Mouse (Mus musculus): Measurements from ENCODE around the gene Cdh3. TPM values are rescaled to one million over a fixed set of nuclear protein-coding genes. Genes with fewer than 3 reads are reported as not detected.

Gene Cdh3
- polyA plus RNA-seq, 1 experiment from 2014 or later = 22.5 TPM

DNA sequence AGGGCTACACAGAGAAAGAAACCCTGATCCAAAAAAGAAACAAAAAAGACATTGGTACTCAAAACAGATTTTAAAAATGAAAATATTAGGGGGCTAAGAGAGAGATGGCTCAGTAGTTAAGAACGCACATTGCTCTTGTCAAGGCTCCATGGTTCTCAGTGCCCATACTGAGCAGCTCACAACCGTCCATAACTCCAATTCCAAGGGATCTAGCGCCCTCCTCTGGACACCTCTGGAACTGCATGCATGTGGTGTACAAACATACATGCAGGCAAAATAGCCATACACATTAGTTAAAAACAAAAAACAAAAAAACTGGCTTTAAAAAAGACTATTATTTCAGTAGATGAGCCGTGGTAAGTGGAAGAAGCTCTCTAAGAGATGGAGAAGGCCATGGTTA lies 19.9 kb downstream of the Cdh3 start:
- Histone ChIP-seq H3K27me3 (ENCODE audit: control insufficient read depth, insufficient read depth, low read length) (no peaks in the 10 kb centered on the region), H3K4me3 (ENCODE audit: low read depth, low read length) (no peak overlapping the region), H3K27ac (ENCODE audit: low read depth, low read length) (no peak overlapping the region), H3K4me1 (ENCODE audit: control insufficient read depth, insufficient read depth, low read length) (peaks cover 20% of the 10 kb centered on the region), H3K36me3 (ENCODE audit: control insufficient read depth, insufficient read depth, low read length) (peaks cover 5% of the 10 kb centered on the region), H3K4me2 (no peak overlapping the region), H3K9ac (ENCODE audit: low read depth, low read length) (no peak overlapping the region), H3K9me3 (replicated peaks; ENCODE audit: control insufficient read depth, low read length) (no peaks in the 10 kb centered on the region)
- WGBS (ENCODE audit: insufficient replicate concordance) = 62% methylated on average over 4 of the region's 4 CpGs
- no peak for ATAC-seq (replicated peaks; ENCODE audit: insufficient number of reproducible peaks, low FRiP score, low TSS enrichment)

DNA sequence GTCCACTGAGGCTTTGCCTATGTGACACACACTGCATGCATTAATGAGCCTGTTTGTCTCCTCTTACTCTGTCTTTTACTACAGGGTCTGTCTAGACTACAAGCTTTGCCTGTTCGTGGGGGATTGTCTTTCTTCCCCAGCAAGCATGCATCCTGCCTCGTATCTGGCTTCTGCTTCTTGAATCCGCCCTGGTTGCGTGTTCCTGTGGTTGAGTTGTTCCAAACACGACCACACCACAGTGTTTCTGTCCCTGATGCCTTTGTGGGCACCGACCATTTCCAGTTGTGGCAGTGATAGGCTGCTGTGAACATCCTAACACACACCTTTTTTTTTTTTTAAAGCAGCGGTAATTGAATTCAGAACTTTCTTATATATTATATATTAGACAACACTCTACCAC lies 23.0 kb downstream of the Cdh3 start:
- Histone ChIP-seq H3K4me2 (no peak overlapping the region), H3K36me3 (ENCODE audit: control insufficient read depth, insufficient read depth, low read length) (peaks cover 7% of the 10 kb centered on the region), H3K4me3 (ENCODE audit: low read depth, low read length) (no peak overlapping the region), H3K9me3 (replicated peaks; ENCODE audit: control insufficient read depth, low read length) (no peaks in the 10 kb centered on the region), H3K9ac (ENCODE audit: low read depth, low read length) (no peak overlapping the region), H3K27ac (ENCODE audit: low read depth, low read length) (no peak overlapping the region), H3K27me3 (ENCODE audit: control insufficient read depth, insufficient read depth, low read length) (no peaks in the 10 kb centered on the region), H3K4me1 (ENCODE audit: control insufficient read depth, insufficient read depth, low read length) (peaks cover 4% of the 10 kb centered on the region)
- no peak for ATAC-seq (replicated peaks; ENCODE audit: insufficient number of reproducible peaks, low FRiP score, low TSS enrichment)
- 78% methylated on average over 7 of the region's 7 CpGs for WGBS (ENCODE audit: insufficient replicate concordance)

- Histone ChIP-seq H3K4me1 (ENCODE audit: control insufficient read depth, insufficient read depth, low read length) (0 out of 2 replicates have a peak, but pooled peaks cover 3% of the 10 kb centered on the region), H3K4me2 (no peak overlapping the region), H3K27ac (ENCODE audit: low read depth, low read length) (no peak overlapping the region), H3K36me3 (ENCODE audit: control insufficient read depth, insufficient read depth, low read length) (peaks cover 9% of the 10 kb centered on the region), H3K9ac (ENCODE audit: low read depth, low read length) (no peak overlapping the region), H3K4me3 (ENCODE audit: low read depth, low read length) (no peak overlapping the region), H3K9me3 (replicated peaks; ENCODE audit: control insufficient read depth, low read length) (no peaks in the 10 kb centered on the region), H3K27me3 (ENCODE audit: control insufficient read depth, insufficient read depth, low read length) (no peaks in the 10 kb centered on the region)
- no peak for ATAC-seq (replicated peaks; ENCODE audit: insufficient number of reproducible peaks, low FRiP score, low TSS enrichment)
- WGBS (ENCODE audit: insufficient replicate concordance) = 37% methylated on average over 6 of the region's 6 CpGs
These were observed 23.8 kb downstream of the Cdh3 start for GRCm38 (mm10) chr8:106534449-106534848.

DNA sequence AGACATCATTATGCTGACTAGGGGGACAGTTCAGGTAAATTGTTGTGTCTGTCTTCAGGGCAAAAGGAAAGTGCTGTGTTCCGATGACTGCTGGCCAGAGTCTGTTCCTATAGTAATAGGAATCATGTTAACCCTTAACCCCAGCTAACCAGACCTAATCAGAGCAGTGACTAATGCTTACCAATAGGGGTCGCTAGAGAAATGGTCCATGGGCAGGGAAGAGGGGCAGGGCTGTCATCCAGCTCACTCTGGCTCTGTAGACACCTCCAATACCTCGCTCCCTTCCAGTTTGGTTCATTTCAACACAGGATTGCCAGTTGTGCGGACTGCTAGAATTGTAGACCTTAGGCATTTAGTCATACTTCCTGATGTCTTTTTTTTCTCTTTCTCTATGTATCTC lies 24.8 kb downstream of the Cdh3 start:
- H3K36me3 ChIP-seq (ENCODE audit: control insufficient read depth, insufficient read depth, low read length) = peaks cover 7% of the 10 kb centered on the region

GRCm38 (mm10) chr8:106539193-106539592 lies 28.5 kb downstream of the Cdh3 start:
- no peaks in the 10 kb centered on the region for H3K4me1 ChIP-seq (ENCODE audit: control insufficient read depth, insufficient read depth, low read length)
- peaks cover 9% of the 10 kb centered on the region; the same call in 1 of the 2 replicates for H3K36me3 ChIP-seq (ENCODE audit: control insufficient read depth, insufficient read depth, low read length)
- no peaks in the 10 kb centered on the region for H3K27me3 ChIP-seq (ENCODE audit: control insufficient read depth, insufficient read depth, low read length)
- WGBS (ENCODE audit: insufficient replicate concordance) = 58% methylated on average over 5 of the region's 5 CpGs
- no peak overlapping the region for H3K27ac ChIP-seq (ENCODE audit: low read depth, low read length)
- H3K9me3 ChIP-seq (replicated peaks; ENCODE audit: control insufficient read depth, low read length) = no peaks in the 10 kb centered on the region
- no peak for ATAC-seq (replicated peaks; ENCODE audit: insufficient number of reproducible peaks, low FRiP score, low TSS enrichment)
- H3K9ac ChIP-seq (ENCODE audit: low read depth, low read length) = no peak overlapping the region
- H3K4me3 ChIP-seq (ENCODE audit: low read depth, low read length) = no peak overlapping the region
- no peak overlapping the region for H3K4me2 ChIP-seq

More for the DNA sequence above, 24.8 kb downstream of the Cdh3 start:
- no peak overlapping the region for H3K27ac ChIP-seq (ENCODE audit: low read depth, low read length)
- WGBS (ENCODE audit: insufficient replicate concordance) = 73% methylated on average over 4 of the region's 4 CpGs
- H3K27me3 ChIP-seq (ENCODE audit: control insufficient read depth, insufficient read depth, low read length) = no peaks in the 10 kb centered on the region
- no peak overlapping the region for H3K4me2 ChIP-seq
- H3K4me1 ChIP-seq (ENCODE audit: control insufficient read depth, insufficient read depth, low read length) = 0 out of 2 replicates have a peak, but pooled peaks cover 3% of the 10 kb centered on the region
- H3K9me3 ChIP-seq (replicated peaks; ENCODE audit: control insufficient read depth, low read length) = no peaks in the 10 kb centered on the region
- no peak for ATAC-seq (replicated peaks; ENCODE audit: insufficient number of reproducible peaks, low FRiP score, low TSS enrichment)
- H3K9ac ChIP-seq (ENCODE audit: low read depth, low read length) = no peak overlapping the region
- H3K4me3 ChIP-seq (ENCODE audit: low read depth, low read length) = no peak overlapping the region

- H3K9ac ChIP-seq (ENCODE audit: low read depth, low read length) = no peak overlapping the region
- no peak overlapping the region for H3K4me2 ChIP-seq
- H3K27ac ChIP-seq (ENCODE audit: low read depth, low read length) = no peak overlapping the region
- WGBS (ENCODE audit: insufficient replicate concordance) = 68% methylated on average over 11 of the region's 11 CpGs
- no peaks in the 10 kb centered on the region for H3K27me3 ChIP-seq (ENCODE audit: control insufficient read depth, insufficient read depth, low read length)
- H3K4me1 ChIP-seq (ENCODE audit: control insufficient read depth, insufficient read depth, low read length) = no peaks in the 10 kb centered on the region
- H3K9me3 ChIP-seq (replicated peaks; ENCODE audit: control insufficient read depth, low read length) = no peaks in the 10 kb centered on the region
- no peak for ATAC-seq (replicated peaks; ENCODE audit: insufficient number of reproducible peaks, low FRiP score, low TSS enrichment)
- H3K36me3 ChIP-seq (ENCODE audit: control insufficient read depth, insufficient read depth, low read length) = peaks cover 18% of the 10 kb centered on the region; the same call in 1 of the 2 replicates
- H3K4me3 ChIP-seq (ENCODE audit: low read depth, low read length) = no peak overlapping the region
These were observed 30.3 kb downstream of the Cdh3 start for GRCm38 (mm10) chr8:106541002-106541401.

DNA sequence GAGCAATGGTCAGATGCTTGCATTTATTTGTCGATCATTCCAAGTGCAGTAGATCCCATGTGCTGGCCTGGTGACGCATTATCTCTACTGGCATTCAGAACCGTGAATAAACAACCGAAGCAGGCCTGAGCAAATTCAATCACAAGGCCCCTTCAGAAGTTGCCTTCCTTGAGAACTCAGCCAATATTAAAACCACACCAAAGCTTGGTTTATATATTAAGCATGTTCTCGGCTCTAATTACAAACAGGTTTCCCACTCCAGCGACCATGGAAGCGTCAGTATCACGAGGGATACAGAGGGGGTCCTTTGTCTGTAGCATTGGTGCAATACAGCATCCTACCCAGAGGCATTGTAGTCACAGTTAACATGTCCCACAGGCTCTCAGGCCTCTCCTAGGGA lies 32.4 kb downstream of the Cdh3 start:
- Histone ChIP-seq H3K36me3 (ENCODE audit: control insufficient read depth, insufficient read depth, low read length) (peaks cover 17% of the 10 kb centered on the region; the same call in 1 of the 2 replicates), H3K4me3 (ENCODE audit: low read depth, low read length) (no peak overlapping the region), H3K4me1 (ENCODE audit: control insufficient read depth, insufficient read depth, low read length) (no peaks in the 10 kb centered on the region), H3K4me2 (no peak overlapping the region), H3K27ac (ENCODE audit: low read depth, low read length) (no peak overlapping the region), H3K27me3 (ENCODE audit: control insufficient read depth, insufficient read depth, low read length) (no peaks in the 10 kb centered on the region), H3K9ac (ENCODE audit: low read depth, low read length) (no peak overlapping the region), H3K9me3 (replicated peaks; ENCODE audit: control insufficient read depth, low read length) (no peaks in the 10 kb centered on the region)
- WGBS (ENCODE audit: insufficient replicate concordance) = 82% methylated on average over 8 of the region's 8 CpGs
- ATAC-seq (replicated peaks; ENCODE audit: insufficient number of reproducible peaks, low FRiP score, low TSS enrichment) = no peak

GRCm38 (mm10) chr8:106545149-106545548 lies 34.5 kb downstream of the Cdh3 start:
- Histone ChIP-seq H3K4me3 (ENCODE audit: low read depth, low read length) (no peak overlapping the region), H3K4me1 (ENCODE audit: control insufficient read depth, insufficient read depth, low read length) (no peaks in the 10 kb centered on the region), H3K9me3 (replicated peaks; ENCODE audit: control insufficient read depth, low read length) (no peaks in the 10 kb centered on the region), H3K9ac (ENCODE audit: low read depth, low read length) (no peak overlapping the region), H3K27me3 (ENCODE audit: control insufficient read depth, insufficient read depth, low read length) (no peaks in the 10 kb centered on the region), H3K36me3 (ENCODE audit: control insufficient read depth, insufficient read depth, low read length) (peaks cover 16% of the 10 kb centered on the region; the same call in 1 of the 2 replicates), H3K4me2 (no peak overlapping the region), H3K27ac (ENCODE audit: low read depth, low read length) (no peak overlapping the region)
- WGBS (ENCODE audit: insufficient replicate concordance) = 82% methylated on average over 2 of the region's 2 CpGs
- no peak for ATAC-seq (replicated peaks; ENCODE audit: insufficient number of reproducible peaks, low FRiP score, low TSS enrichment)

- H3K36me3 ChIP-seq (ENCODE audit: control insufficient read depth, insufficient read depth, low read length) = peaks cover 16% of the 10 kb centered on the region; the same call in 1 of the 2 replicates
- no peaks in the 10 kb centered on the region for H3K9me3 ChIP-seq (replicated peaks; ENCODE audit: control insufficient read depth, low read length)
- 86% methylated on average over 7 of the region's 7 CpGs for WGBS (ENCODE audit: insufficient replicate concordance)
- H3K9ac ChIP-seq (ENCODE audit: low read depth, low read length) = no peak overlapping the region
- no peak overlapping the region for H3K27ac ChIP-seq (ENCODE audit: low read depth, low read length)
- no peak overlapping the region for H3K4me2 ChIP-seq
- H3K27me3 ChIP-seq (ENCODE audit: control insufficient read depth, insufficient read depth, low read length) = no peaks in the 10 kb centered on the region
- H3K4me3 ChIP-seq (ENCODE audit: low read depth, low read length) = no peak overlapping the region
- no peak for ATAC-seq (replicated peaks; ENCODE audit: insufficient number of reproducible peaks, low FRiP score, low TSS enrichment)
- H3K4me1 ChIP-seq (ENCODE audit: control insufficient read depth, insufficient read depth, low read length) = no peaks in the 10 kb centered on the region
These were observed 36.1 kb downstream of the Cdh3 start for GRCm38 (mm10) chr8:106546746-106547145.
